Mouse (Mus musculus) kidney, adult 2 months (tissue): ENCODE results near the gene Il33. TPM values are rescaled to one million over a fixed set of nuclear protein-coding genes. Genes with fewer than 3 reads are reported as not detected.

ENCODE experiments used
- DNase-seq: peaks from one replicate; pipeline ENCODE4 v3.0.0; 2021
- H3K27ac ChIP-seq: fragments of 200-500 bp; 2 replicates; pipeline ENCODE4 v1.5.1; 2012; ENCODE audit warnings: low read depth, low read length, control low read depth, inconsistent platforms; ENCODE audit not compliant: insufficient read depth
- H3K27me3 ChIP-seq: fragments of 200-500 bp; replicated peaks from 2 replicates; pipeline ENCODE4 v1.6.1; 2012; ENCODE audit warnings: mild to moderate bottlenecking, moderate library complexity, low read length, inconsistent platforms; ENCODE audit not compliant: control insufficient read depth, insufficient read depth
- H3K36me3 ChIP-seq: fragments of 200-500 bp; 2 replicates; pipeline ENCODE4 v1.6.1; 2012; ENCODE audit warnings: mild to moderate bottlenecking, moderate library complexity, low read length, inconsistent platforms; ENCODE audit not compliant: control insufficient read depth, insufficient read depth
- H3K4me1 ChIP-seq: fragments of 200-500 bp; 2 replicates; pipeline ENCODE4 v1.6.1; 2011; ENCODE audit warnings: low read length; ENCODE audit not compliant: control insufficient read depth, insufficient read depth
- H3K4me3 ChIP-seq: fragments of 200-500 bp; 2 replicates; pipeline ENCODE4 v1.5.1; 2011; ENCODE audit warnings: mild to moderate bottlenecking, low read depth, low read length, control low read depth; ENCODE audit not compliant: insufficient read depth
- CTCF ChIP-seq: fragments of 200-500 bp; conservative IDR thresholded peaks from 2 replicates; pipeline ENCODE4 v1.5.1; 2011; ENCODE audit warnings: low read depth, mild to moderate bottlenecking, control low read depth, low read length, moderate library complexity, mixed read lengths; ENCODE audit not compliant: insufficient read depth, insufficient read length
- POLR2A ChIP-seq: fragments of 200-500 bp; IDR thresholded peaks from one replicate; pipeline ENCODE4 v1.6.1; 2011; ENCODE audit warnings: low read depth, low read length, control low read depth
- WGBS: fragments of 180-500 bp; shearing (Covaris S2); methylation state at CpG from one replicate; pipeline ENCODE4 v1.1.7; 2018; 5-methylcytosine and 5-hydroxymethylcytosine counted together
- polyA plus RNA-seq: library from polyadenylated mRNA; depleted of rRNA; stranded (reverse); fragments of >200 nt; gene quantifications from 2 replicates; pipeline ENCODE4 v1.2.3, GENCODE M21; 2012

Gene Il33
- polyA plus RNA-seq, 1 experiment: 8.2 TPM

GRCm38 (mm10) chr19:29961842-29962241, 36.9 kb downstream of the Il33 start:
- Histone ChIP-seq H3K27ac (no peak overlapping the region), H3K36me3 (no peaks in the 10 kb centered on the region), H3K4me1 (no peaks in the 10 kb centered on the region), H3K27me3 (no peaks in the 10 kb centered on the region), H3K4me3 (no peak overlapping the region)
- TF ChIP-seq CTCF: no peak
- no peak for TF ChIP-seq POLR2A
- DNase-seq: no peak
- WGBS: 62% methylated on average over 6 of the region's 6 CpGs

GRCm38 (mm10) chr19:29963598-29964092, 38.7 kb downstream of the Il33 start:
- WGBS: 62% methylated on average over 2 of the region's 2 CpGs
- no peak overlapping the region for H3K4me3 ChIP-seq
- no peak for DNase-seq
- TF ChIP-seq POLR2A: no peak
- TF ChIP-seq CTCF: no peak
- H3K4me1 ChIP-seq: 0 out of 2 replicates have a peak, but pooled peaks cover 3% of the 10 kb centered on the region
- H3K36me3 ChIP-seq: no peaks in the 10 kb centered on the region
- no peak overlapping the region for H3K27ac ChIP-seq
- H3K27me3 ChIP-seq: no peaks in the 10 kb centered on the region

GRCm38 (mm10) chr19:29967960-29968359, 43.0 kb downstream of the Il33 start:
- Histone ChIP-seq H3K36me3 (no peaks in the 10 kb centered on the region), H3K27me3 (no peaks in the 10 kb centered on the region), H3K4me3 (no peak overlapping the region), H3K4me1 (0 out of 2 replicates have a peak, but pooled peaks cover 3% of the 10 kb centered on the region), H3K27ac (no peak overlapping the region)
- 35% methylated on average over 3 of the region's 3 CpGs for WGBS
- TF ChIP-seq POLR2A (no peak), CTCF (no peak)
- DNase-seq: peak; percentile 60

- Histone ChIP-seq H3K27ac (no peak overlapping the region), H3K36me3 (no peaks in the 10 kb centered on the region), H3K27me3 (no peaks in the 10 kb centered on the region), H3K4me1 (0 out of 2 replicates have a peak, but pooled peaks cover 2% of the 10 kb centered on the region), H3K4me3 (no peak overlapping the region)
- WGBS: 78% methylated on average over 5 of the region's 5 CpGs
- no peak for TF ChIP-seq CTCF
- no peak for TF ChIP-seq POLR2A
- no peak for DNase-seq
These were observed 48.5 kb downstream of the Il33 start for GRCm38 (mm10) chr19:29973396-29973795.

GRCm38 (mm10) chr19:29978847-29979246, 53.9 kb downstream of the Il33 start:
- Histone ChIP-seq H3K4me3 (no peak overlapping the region), H3K4me1 (0 out of 2 replicates have a peak, but pooled peaks cover under 1% of the 10 kb centered on the region), H3K36me3 (no peaks in the 10 kb centered on the region), H3K27me3 (no peaks in the 10 kb centered on the region), H3K27ac (no peak overlapping the region)
- 49% methylated on average over 2 of the region's 2 CpGs for WGBS
- DNase-seq: peak; percentile 63
- TF ChIP-seq POLR2A (no peak), CTCF (no peak)

GRCm38 (mm10) chr19:29979452-29980089, 54.7 kb downstream of the Il33 start:
- Histone ChIP-seq H3K4me3 (no peak overlapping the region), H3K27me3 (no peaks in the 10 kb centered on the region), H3K4me1 (peaks cover 6% of the 10 kb centered on the region; the same call in 1 of the 2 replicates), H3K36me3 (no peaks in the 10 kb centered on the region), H3K27ac (no peak overlapping the region)
- 83% methylated on average over 8 of the region's 8 CpGs for WGBS
- DNase-seq: no peak
- TF ChIP-seq POLR2A (no peak), CTCF (no peak)

- H3K4me1 ChIP-seq: peaks cover 6% of the 10 kb centered on the region; the same call in 1 of the 2 replicates
- H3K36me3 ChIP-seq: no peaks in the 10 kb centered on the region
- H3K27me3 ChIP-seq: no peaks in the 10 kb centered on the region
- no peak overlapping the region for H3K4me3 ChIP-seq
- H3K27ac ChIP-seq: no peak overlapping the region
- TF ChIP-seq POLR2A: no peak
- no peak for TF ChIP-seq CTCF
- DNase-seq: peak; percentile 96
- WGBS: 38% methylated on average over 16 of the region's 16 CpGs
These were observed 59.5 kb downstream of the Il33 start for GRCm38 (mm10) chr19:29984208-29985005.
